Mouse (Mus musculus) adrenal gland, adult 2 months (tissue): ENCODE results near the gene Khdc1b. TPM values are rescaled to one million over a fixed set of nuclear protein-coding genes. Genes with fewer than 3 reads are reported as not detected.
"Not testable (repeated sequence)": the region's sequence is repeated elsewhere in the genome, so short reads cannot be mapped to it uniquely, and the experiment has no call there.

Source experiments
- DNase-seq: peaks from one replicate; pipeline ENCODE4 v3.0.0; 2021
- long read RNA-seq: library from polyadenylated mRNA; stranded (forward); transcript quantifications from one replicate; pipeline ENCODE4 v2.0.0, GENCODE M21; 2021
- polyA plus RNA-seq: library from polyadenylated mRNA; depleted of rRNA; stranded (reverse); fragments of >200 nt; gene quantifications from 2 replicates; pipeline ENCODE4 v1.2.3, GENCODE M21; 2012; rRNA removed
- total RNA-seq, 2 experiments: library from RNA; stranded (reverse); gene quantifications; 2 replicates each; pipeline ENCODE4 v1.2.3; 2021

Gene Khdc1b
- total RNA-seq (not detected), polyA plus RNA-seq (not detected in 2 replicates)
- long read RNA-seq = 0 reads

- no peak for DNase-seq
These were observed at the start of gene Khdc1b for GRCm38 (mm10) chr1:21383256-21383655. Gene Khdc1b (plus strand): TSS chr1:21383556.

- DNase-seq = no peak
These were observed 47.5 kb upstream of the Khdc1b start for GRCm38 (mm10) chr1:21335836-21336235.

GRCm38 (mm10) chr1:21340745-21341144, 42.6 kb upstream of the Khdc1b start:
- no peak for DNase-seq

- DNase-seq = peak; percentile 41
These were observed 39.1 kb upstream of the Khdc1b start for GRCm38 (mm10) chr1:21344253-21344652.

- not testable (repeated sequence) for DNase-seq
These were observed 38.6 kb upstream of the Khdc1b start for GRCm38 (mm10) chr1:21344752-21345151.

GRCm38 (mm10) chr1:21349341-21349740, 34.0 kb upstream of the Khdc1b start, which contains the start of gene Khdc1a:
Gene Khdc1a (plus strand): TSS chr1:21349641.
- no peak for DNase-seq

GRCm38 (mm10) chr1:21368031-21368430, 15.3 kb upstream of the Khdc1b start, which contains the start of gene Khdc1c:
Gene Khdc1c (plus strand): TSS chr1:21368331.
- not testable (repeated sequence) for DNase-seq

- DNase-seq = no peak
These were observed 7.8 kb downstream of the Khdc1b start for GRCm38 (mm10) chr1:21391138-21391671.

- no peak for DNase-seq
These were observed 19.4 kb downstream of the Khdc1b start for GRCm38 (mm10) chr1:21402804-21403203.

- DNase-seq = no peak
These were observed 23.9 kb downstream of the Khdc1b start for GRCm38 (mm10) chr1:21407266-21407665.

GRCm38 (mm10) chr1:21411331-21412196, 28.2 kb downstream of the Khdc1b start:
- peak; percentile 36 for DNase-seq

GRCm38 (mm10) chr1:21412197-21412555, 28.8 kb downstream of the Khdc1b start:
- DNase-seq = no peak

- no peak for DNase-seq
These were observed 36.0 kb downstream of the Khdc1b start for GRCm38 (mm10) chr1:21419370-21419769.

GRCm38 (mm10) chr1:21425654-21426053, 42.3 kb downstream of the Khdc1b start:
- no peak for DNase-seq

GRCm38 (mm10) chr1:21428079-21428478, 44.7 kb downstream of the Khdc1b start:
- DNase-seq = no peak

GRCm38 (mm10) chr1:21431666-21432065, 48.3 kb downstream of the Khdc1b start:
- DNase-seq = no peak

GRCm38 (mm10) chr1:21434853-21435252, 51.5 kb downstream of the Khdc1b start:
- no peak for DNase-seq

Other genes with a start within 250 kb of the Khdc1b start
- gene Tmem14a, start 165.0 kb upstream of the Khdc1b start, total RNA-seq = 1 to 10 TPM; 4.1 to 5.9 TPM
- 3.1 and 3.8 TPM in 2 replicates for gene Tmem14a, start 165.0 kb upstream of the Khdc1b start, polyA plus RNA-seq
- 100 to 1,000 TPM in 1 of 2 experiments, 10 to 100 TPM in 1; 15.0 to 138 TPM for gene Gsta3, start 143.0 kb upstream of the Khdc1b start, total RNA-seq
- 3.9 and 4.1 TPM in 2 replicates for gene Gsta3, start 143.0 kb upstream of the Khdc1b start, polyA plus RNA-seq
- not detected for gene Khdc1a, start 33.9 kb upstream of the Khdc1b start, total RNA-seq
- gene Khdc1a, start 33.9 kb upstream of the Khdc1b start, polyA plus RNA-seq = not detected in 2 replicates
- not detected for gene Khdc1c, start 15.2 kb upstream of the Khdc1b start, total RNA-seq
- not detected in 2 replicates for gene Khdc1c, start 15.2 kb upstream of the Khdc1b start, polyA plus RNA-seq